In the genomic region with DNA sequence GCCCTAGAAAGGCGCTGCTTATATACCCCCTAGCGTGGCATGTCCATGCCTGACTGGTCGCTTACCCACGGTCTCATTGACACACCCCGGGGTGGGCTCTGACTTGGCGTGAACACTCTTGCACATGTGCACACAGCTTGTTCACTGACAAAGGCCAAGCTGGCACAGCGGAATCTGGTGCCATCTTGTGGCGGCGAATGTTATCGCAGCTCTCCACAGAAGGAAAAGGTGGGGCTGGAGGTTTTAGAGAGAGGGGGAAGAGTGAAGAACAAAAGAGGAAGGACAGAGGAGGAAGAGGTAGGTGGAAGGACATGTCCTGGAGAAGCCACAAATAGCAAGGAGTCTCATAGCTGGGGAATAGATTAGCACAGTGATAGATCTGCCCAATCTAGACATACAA, we compare ENCODE assay signal across 9 mouse cellular contexts. TPM values are rescaled to one million over a fixed set of nuclear protein-coding genes. Genes with fewer than 3 reads are reported as not detected.
DNase-seq lines count a peak whose midpoint lies in the region; ATAC-seq and TF ChIP-seq lines count a peak whose summit lies in the region.
"Had no signal": no experiment of that assay in that cellular context is flagged by ENCODE, and none has a peak within 500 bp of the region (broad histone marks: within the 10 kb centered on the region; RNA-seq: fewer than 3 reads in every experiment).

No protein-coding gene starts in this region.

- H3K79me2 ChIP-seq in C2C12 (ENCODE audit: control insufficient read depth, insufficient read depth) = no peaks in the 10 kb centered on the region
- no peaks in the 10 kb centered on the region for H3K79me2 ChIP-seq in heart, adult 2 months (replicated peaks; ENCODE audit: control insufficient read depth, insufficient read depth, low read length)

- H3K79me3 ChIP-seq in C2C12 (ENCODE audit: low read depth) = no peaks in the 10 kb centered on the region

- no peak overlapping the region for H3K4me2 ChIP-seq in lung, embryonic 16.5 days (ENCODE audit: low read depth, low read length)

- H3K9me3 ChIP-seq in lung, embryonic 16.5 days (ENCODE audit: control insufficient read depth, low read length) = peaks cover 13% of the 10 kb centered on the region

- intact Hi-C loops in heart, adult 2 months (cut with DNase I) = loop anchor here (5.0 to 10.0 kb wide), 2 partner anchors 100 to 272 kb away; no protein-coding TSS in a partner anchor

- peak; percentile 59 for DNase-seq in embryo, embryonic 11 days
- peak; percentile 71 to 82 for DNase-seq in heart, adult 2 months
- peak; percentile 80 for DNase-seq in kidney, postnatal 4 days
- DNase-seq in ovary, postnatal 36 days (ENCODE audit: low spot score) = peak; percentile 59
- peak; percentile 85 for DNase-seq in thymus, postnatal 4 days

- no peak overlapping the region for H3K27ac ChIP-seq in heart, adult 2 months
- H3K27ac ChIP-seq in lung, embryonic 16.5 days (ENCODE audit: low read length) = no peak overlapping the region

- H3K4me3 ChIP-seq in C2C12 (ENCODE audit: insufficient read depth, poor library complexity, severe bottlenecking) = no peak overlapping the region
- H3K4me3 ChIP-seq in heart, adult 2 months = no peak overlapping the region
- H3K4me3 ChIP-seq in lung, embryonic 16.5 days (ENCODE audit: low read length) = no peak overlapping the region
- H3K4me3 ChIP-seq: erythroblast, embryonic 14.5 days had no signal

- H3K4me1 ChIP-seq in heart, adult 2 months (ENCODE audit: control insufficient read depth, insufficient read depth, low read length) = no peaks in the 10 kb centered on the region
- H3K4me1 ChIP-seq in lung, embryonic 16.5 days (replicated peaks; ENCODE audit: control insufficient read depth, insufficient read depth, low read length) = no peaks in the 10 kb centered on the region

- H3K27me3 ChIP-seq in C2C12 (ENCODE audit: control insufficient read depth, insufficient read depth, insufficient read length) = no peaks in the 10 kb centered on the region
- H3K27me3 ChIP-seq in heart, adult 2 months (ENCODE audit: control insufficient read depth, insufficient read depth, low read length) = no peaks in the 10 kb centered on the region
- H3K27me3 ChIP-seq in lung, embryonic 16.5 days (ENCODE audit: control insufficient read depth, insufficient read depth, low read depth, low read length) = no peaks in the 10 kb centered on the region

- TF ChIP-seq POLR2A in heart, adult 2 months (IDR thresholded peaks at IDR 0.05; ENCODE audit: insufficient read depth, low read depth, low read length) = no peak

- 33% methylated on average over 10 of the region's 10 CpGs for WGBS in heart, adult 2 months
- WGBS in lung, embryonic 16.5 days = 32% methylated on average over 10 of the region's 10 CpGs

- TF ChIP-seq CTCF in C2C12 (IDR thresholded peaks at IDR 0.05; ENCODE audit: control insufficient read depth, insufficient read depth, insufficient read length) = peak; percentile 64
- peak; percentile 96 for TF ChIP-seq CTCF in heart, adult 2 months (IDR thresholded peaks at IDR 0.05)

- H3K9ac ChIP-seq in heart, adult 2 months (ENCODE audit: low read depth, low read length) = no peak overlapping the region
- no peak overlapping the region for H3K9ac ChIP-seq in lung, embryonic 16.5 days (ENCODE audit: low read length)

- ATAC-seq in activated CD4-positive, CD25-positive, alpha-beta regulatory T cell, adult 4 months = peak; percentile 46
- ATAC-seq in lung, embryonic 16.5 days (ENCODE audit: low read depth) = peak; percentile 17; the same call in 1 of the 2 replicates

- H3ac ChIP-seq in C2C12 (ENCODE audit: control insufficient read depth, insufficient read length, low read depth) = no peak overlapping the region

- no peaks in the 10 kb centered on the region for H3K36me3 ChIP-seq in C2C12 (ENCODE audit: control insufficient read depth, insufficient read depth)
- H3K36me3 ChIP-seq in heart, adult 2 months (ENCODE audit: control insufficient read depth, insufficient read depth, low read length) = no peaks in the 10 kb centered on the region
- H3K36me3 ChIP-seq in lung, embryonic 16.5 days (ENCODE audit: control insufficient read depth, insufficient read depth, low read length) = no peaks in the 10 kb centered on the region

- TF ChIP-seq EP300 in heart, adult 2 months (IDR thresholded peaks at IDR 0.05; ENCODE audit: insufficient read depth, low read depth, low read length) = peak; percentile 79; the same call in 1 of the 2 replicates

TF ChIP-seq in C2C12, 6 proteins besides CTCF, POLR2A, EP300 and RAD21:
- no peak for TF ChIP-seq MYOD1 (IDR thresholded peaks at IDR 0.05; ENCODE audit: control insufficient read depth, insufficient read length, low read depth)
- no peak for TF ChIP-seq FOSL1 (IDR thresholded peaks at IDR 0.05; ENCODE audit: insufficient read depth, low read length, poor library complexity, severe bottlenecking)
- TF ChIP-seq MAX (IDR thresholded peaks at IDR 0.05) = no peak
- no peak for TF ChIP-seq MYOG (IDR thresholded peaks at IDR 0.05; ENCODE audit: control insufficient read depth, extremely low read depth, insufficient read length)
- no peak for TF ChIP-seq USF1 (IDR thresholded peaks at IDR 0.05; ENCODE audit: low read depth)
- no peak for TF ChIP-seq CEBPB (IDR thresholded peaks at IDR 0.05; ENCODE audit: low read depth)

RNA-seq across cellular contexts. Expression of gene Nelfa, which starts 18.1 kb away (rescaled TPM):
- 24.2 TPM for polyA plus RNA-seq in C2C12 (2012; fragmentation: generic; extraction: Trizol)
- polyA plus RNA-seq in activated CD4-positive, CD25-positive, alpha-beta regulatory T cell, adult 4 months (2017; shearing (Covaris generic)) = 10 to 100 TPM; 34.5 to 42.9 TPM
- total RNA-seq in heart, adult 2 months (2021) = 10 to 100 TPM; 10.3 to 10.4 TPM
- 15.8 and 18.4 TPM in 2 replicates for polyA plus RNA-seq in heart, adult 2 months (2012; rRNA removed)
- 51.5 and 53.3 TPM in 2 replicates for polyA plus RNA-seq in lung, embryonic 16.5 days (2015; fragmentation: Nextera tagmentation; extraction: Ambion mirVana)

RNA-seq across cellular contexts. Expression of gene Gm1673, which starts 28.9 kb away (rescaled TPM):
- 5.3 TPM for polyA plus RNA-seq in C2C12 (2012; fragmentation: generic; extraction: Trizol)
- polyA plus RNA-seq in activated CD4-positive, CD25-positive, alpha-beta regulatory T cell, adult 4 months (2017; shearing (Covaris generic)) = not detected
- 1 to 10 TPM; 2.2 to 2.6 TPM for total RNA-seq in heart, adult 2 months (2021)
- polyA plus RNA-seq in heart, adult 2 months (2012; rRNA removed) = 3.7 and 7.6 TPM in 2 replicates
- polyA plus RNA-seq in lung, embryonic 16.5 days (2015; fragmentation: Nextera tagmentation; extraction: Ambion mirVana) = 47.1 and 62.2 TPM in 2 replicates
- polyA plus RNA-seq: erythroblast, embryonic 14.5 days had no signal

RNA-seq across cellular contexts. Expression of gene Nat8l, which starts 41.4 kb away (rescaled TPM):
- polyA plus RNA-seq in C2C12 (2012; fragmentation: generic; extraction: Trizol) = not detected
- not detected for polyA plus RNA-seq in activated CD4-positive, CD25-positive, alpha-beta regulatory T cell, adult 4 months (2017; shearing (Covaris generic))
- 1 to 10 TPM; 1.1 TPM for total RNA-seq in heart, adult 2 months (2021)
- polyA plus RNA-seq in heart, adult 2 months (2012; rRNA removed) = 3.1 and 5.7 TPM in 2 replicates
- 0.08 and 0.14 TPM in 2 replicates for polyA plus RNA-seq in lung, embryonic 16.5 days (2015; fragmentation: Nextera tagmentation; extraction: Ambion mirVana)
